Mouse (Mus musculus): ENCODE results near the gene Pitpnm2.

GRCm38 (mm10) chr5:124209850-124210249 lies 39.7 kb downstream of the Pitpnm2 start:
- TF ChIP-seq CTCF (IDR thresholded peaks at IDR 0.05; ENCODE audit: low read depth, low read length) = no peak
- TF ChIP-seq GATA1 (IDR thresholded peaks at IDR 0.05; ENCODE audit: borderline replicate concordance, low read length) = no peak
- TF ChIP-seq POLR2AphosphoS5 (IDR thresholded peaks at IDR 0.05; ENCODE audit: insufficient replicate concordance, low read depth, low read length) = no peak
- no peak for TF ChIP-seq GATA2 (IDR thresholded peaks at IDR 0.05; ENCODE audit: borderline replicate concordance, low read depth, low read length)
- TF ChIP-seq TAL1 (conservative IDR thresholded peaks at IDR 0.05; ENCODE audit: low read depth, low read length) = no peak

Data from G1E (cell line).